Mouse (Mus musculus) adrenal gland, adult 18-20 months (tissue): ENCODE data around the gene Timm13. TPM values are rescaled to one million over a fixed set of nuclear protein-coding genes. Genes with fewer than 3 reads are reported as not detected.

Experiments used
- DNase-seq, 2 experiments: peaks; one replicate each; pipeline ENCODE4 v3.0.0; 2021 to 2022; ENCODE audit warnings: low spot score in 2 of 2
- long read RNA-seq, 2 experiments: library from polyadenylated mRNA; stranded (forward); transcript quantifications; one replicate each; pipeline ENCODE4 v2.0.0; 2021
- total RNA-seq, 2 experiments: library from RNA; stranded (reverse); gene quantifications; 1 replicate in 1 of 2; 2 replicates in 1 of 2; pipeline ENCODE4 v1.2.3; 2021

Gene Timm13
- total RNA-seq, result 100 to 1,000 TPM; 208 to 219 TPM
- long read RNA-seq, experiment 1, transcript Timm13-201 (3 exons, 1,225 nt), result major isoform, 61 of 63 reads
- long read RNA-seq, experiment 1, partial matches to known transcripts, result 0 of 63 reads
- long read RNA-seq, experiment 1, other reads (novel, unspliced or antisense), result 1 of 63 reads
- long read RNA-seq, experiment 2, transcript Timm13-201 (3 exons, 1,225 nt), result major isoform, 213 of 235 reads
- long read RNA-seq, experiment 2, transcript Timm13-204 (3 exons, 542 nt), result minor isoform, 8 of 235 reads
- long read RNA-seq, experiment 2, partial matches to known transcripts, result 0 of 235 reads
- long read RNA-seq, experiment 2, other reads (novel, unspliced or antisense), result 11 of 235 reads

- DNase-seq, result peak; percentile 88 to 89
These were observed at the start of gene Timm13 for GRCm38 (mm10) chr10:80900318-80901247. Timm13 (minus strand) TSS chr10:80900969.

- DNase-seq, result no peak
These were observed 49.5 kb upstream of the Timm13 start for GRCm38 (mm10) chr10:80950314-80950713.

GRCm38 (mm10) chr10:80949081-80949480 lies 48.3 kb upstream of the Timm13 start:
- DNase-seq, result no peak

GRCm38 (mm10) chr10:80948570-80948969 lies 47.8 kb upstream of the Timm13 start:
- DNase-seq, result no peak

- DNase-seq, result no peak
These were observed 47.0 kb upstream of the Timm13 start for GRCm38 (mm10) chr10:80947802-80948201.

GRCm38 (mm10) chr10:80946684-80947437 lies 46.1 kb upstream of the Timm13 start:
- DNase-seq, result no peak

- DNase-seq, result no peak
These were observed 43.5 kb upstream of the Timm13 start for GRCm38 (mm10) chr10:80944231-80944630.

GRCm38 (mm10) chr10:80943701-80944100 lies 42.9 kb upstream of the Timm13 start:
- no peak for DNase-seq

GRCm38 (mm10) chr10:80942919-80943318 lies 42.1 kb upstream of the Timm13 start:
- no peak for DNase-seq

GRCm38 (mm10) chr10:80940988-80941347 lies 40.2 kb upstream of the Timm13 start:
- no peak for DNase-seq

- DNase-seq, result no peak
These were observed 39.7 kb upstream of the Timm13 start for GRCm38 (mm10) chr10:80940320-80940987.

GRCm38 (mm10) chr10:80939671-80940070 lies 38.9 kb upstream of the Timm13 start:
- peak; percentile 83 to 85 for DNase-seq

- DNase-seq, result no peak
These were observed 38.2 kb upstream of the Timm13 start for GRCm38 (mm10) chr10:80938831-80939550.

GRCm38 (mm10) chr10:80937646-80938045 lies 36.9 kb upstream of the Timm13 start:
- no peak for DNase-seq

GRCm38 (mm10) chr10:80936810-80937164 lies 36.0 kb upstream of the Timm13 start:
- no peak for DNase-seq

GRCm38 (mm10) chr10:80936135-80936809 lies 35.5 kb upstream of the Timm13 start:
- peak; percentile 57 to 69 for DNase-seq

GRCm38 (mm10) chr10:80935698-80936097 lies 34.9 kb upstream of the Timm13 start:
- no peak for DNase-seq

GRCm38 (mm10) chr10:80935241-80935640 lies 34.5 kb upstream of the Timm13 start:
- no peak for DNase-seq

GRCm38 (mm10) chr10:80934136-80934985 lies 33.6 kb upstream of the Timm13 start:
- DNase-seq, result no peak
